Mouse (Mus musculus) small intestine, adult 2 months (tissue): ENCODE results near the gene Nicn1.

Experiments
- CTCF ChIP-seq: fragments of 200-500 bp; IDR thresholded peaks from 2 replicates; pipeline ENCODE4 v1.5.1; 2012; ENCODE audit warnings: low read depth, mild to moderate bottlenecking, control low read depth, inconsistent platforms, low read length, moderate library complexity, mixed read lengths; ENCODE audit not compliant: insufficient replicate concordance, insufficient read length; ENCODE audit errors: extremely low read depth
- POLR2A ChIP-seq: fragments of 200-500 bp; IDR thresholded peaks from 2 replicates; pipeline ENCODE4 v1.6.1; 2012; ENCODE audit warnings: low read depth, mild to moderate bottlenecking, control low read depth, inconsistent platforms, low read length, moderate library complexity

DNA sequence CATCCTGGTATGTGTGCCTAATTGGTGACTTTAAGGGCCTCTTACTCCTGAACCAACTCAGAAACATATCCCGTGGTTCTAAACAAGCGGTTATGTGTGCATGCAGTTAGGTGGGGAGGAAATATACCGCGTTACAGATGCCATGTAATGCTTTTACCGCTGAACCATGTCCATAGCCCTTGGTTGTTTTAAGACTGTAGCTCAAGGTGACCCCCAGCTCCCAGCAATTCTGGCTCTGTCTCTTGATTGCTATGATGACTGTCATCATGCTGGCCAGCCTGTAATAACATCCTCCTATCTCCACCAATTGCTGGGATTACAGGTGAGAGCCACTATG, 50.9 kb downstream of the Nicn1 start:
- TF ChIP-seq POLR2A = no peak
- TF ChIP-seq CTCF = no peak
